Mouse (Mus musculus): ENCODE measurements at regions not wholly inside any gene's neighbourhood (a gene's known extent, or its start where the extent isn't known, plus 50 kb on each side); places are given as distances from the start of the nearest gene placed in this dataset.

DNA sequence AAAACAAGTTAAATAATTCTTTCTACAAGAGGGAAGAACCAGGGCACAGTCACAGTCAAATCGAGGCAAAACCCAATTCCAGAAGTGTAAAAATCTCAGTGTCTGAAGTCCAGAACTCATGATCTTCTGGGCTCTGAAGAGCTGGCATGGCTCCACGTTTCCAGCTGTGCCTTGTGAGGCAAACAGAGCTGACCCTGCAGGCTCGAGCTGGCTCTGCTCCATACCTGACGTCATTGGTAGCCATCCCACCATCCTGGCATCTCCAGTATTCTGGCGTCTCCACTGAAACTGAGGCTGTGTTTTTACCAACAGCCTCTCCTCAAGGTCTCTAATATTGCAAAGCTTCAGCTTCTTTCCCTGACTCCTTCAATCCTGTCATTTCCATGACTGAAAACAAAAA lies 373.4 kb downstream of the Pmp22 start:
- DNase-seq, result no peak

DNA sequence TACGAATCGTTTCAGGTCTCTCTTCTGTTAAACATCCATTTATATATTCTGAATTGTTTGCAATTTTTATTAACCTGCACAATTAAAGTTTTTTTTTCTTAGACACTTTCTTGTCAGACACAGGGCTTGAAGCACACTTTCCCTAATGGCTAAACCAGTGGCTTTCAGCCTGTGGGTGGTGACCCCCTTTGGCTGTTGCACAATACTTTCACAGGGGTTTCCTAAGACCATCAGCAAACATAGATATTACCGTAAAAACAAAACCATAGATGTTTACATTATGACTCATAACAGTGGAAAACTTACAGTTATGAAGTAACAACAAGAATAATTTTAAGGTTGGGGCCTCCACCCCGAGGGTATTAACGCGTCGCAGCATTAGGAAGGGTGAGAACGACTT lies 378.6 kb downstream of the Pmp22 start:
- no peak for DNase-seq

- no peak for DNase-seq
These were observed 379.9 kb downstream of the Pmp22 start for GRCm38 (mm10) chr11:63508727-63509126.

DNA sequence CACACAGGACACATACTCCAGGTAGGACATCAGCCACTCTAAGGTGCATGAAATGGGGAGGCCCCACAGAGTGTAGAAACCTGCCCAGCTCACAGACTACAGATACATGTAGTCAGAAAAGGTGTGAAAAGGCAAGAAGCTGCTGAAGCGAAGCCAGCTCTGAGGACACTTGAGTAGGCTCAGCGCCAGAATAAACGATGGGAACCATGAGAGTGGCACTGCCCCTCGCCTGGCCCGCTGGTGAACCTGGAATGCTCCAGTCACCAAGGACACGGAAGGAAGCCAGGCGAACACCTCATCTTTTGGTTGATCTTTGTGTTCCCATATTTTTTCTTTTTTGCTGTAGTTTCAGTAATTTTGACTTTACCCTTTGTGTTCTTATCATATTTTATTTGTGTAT lies 381.8 kb downstream of the Pmp22 start:
- DNase-seq, result no peak

- no peak for DNase-seq
These were observed 385.8 kb downstream of the Pmp22 start for GRCm38 (mm10) chr11:63514615-63515014.

- DNase-seq, result no peak
These were observed 390.1 kb downstream of the Pmp22 start for GRCm38 (mm10) chr11:63518847-63519246.

- no peak for DNase-seq
These were observed 395.5 kb downstream of the Pmp22 start for GRCm38 (mm10) chr11:63524254-63524653.

- no peak for DNase-seq
These were observed 396.6 kb downstream of the Pmp22 start for GRCm38 (mm10) chr11:63525431-63525830.

DNA sequence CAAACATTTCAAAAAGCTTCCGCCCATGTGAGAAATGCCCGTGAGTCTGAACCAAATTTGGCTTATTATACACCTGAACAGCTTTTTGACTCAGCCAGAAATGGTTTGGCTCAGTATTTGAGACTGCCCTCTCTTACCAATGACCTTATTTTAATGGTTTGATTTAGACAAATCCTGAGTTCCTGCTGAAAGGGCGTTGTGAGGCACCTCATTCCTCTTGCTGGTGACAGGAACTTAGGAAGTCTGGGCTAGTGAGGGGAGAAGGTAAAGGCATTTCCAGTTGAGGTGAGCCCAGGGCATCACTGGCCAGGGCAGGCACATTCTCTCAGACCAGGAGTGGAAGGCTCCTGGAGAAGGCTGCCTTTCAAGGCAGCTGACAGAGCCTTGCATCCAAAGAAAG lies 396.1 kb downstream of the Hs3st3b1 start:
- DNase-seq, result no peak

- DNase-seq, result no peak
These were observed 389.3 kb downstream of the Hs3st3b1 start for GRCm38 (mm10) chr11:63532752-63533151.

- DNase-seq, result no peak
These were observed 388.4 kb downstream of the Hs3st3b1 start for GRCm38 (mm10) chr11:63533555-63534200.

GRCm38 (mm10) chr11:63537693-63538092 lies 384.4 kb downstream of the Hs3st3b1 start:
- no peak for DNase-seq

DNA sequence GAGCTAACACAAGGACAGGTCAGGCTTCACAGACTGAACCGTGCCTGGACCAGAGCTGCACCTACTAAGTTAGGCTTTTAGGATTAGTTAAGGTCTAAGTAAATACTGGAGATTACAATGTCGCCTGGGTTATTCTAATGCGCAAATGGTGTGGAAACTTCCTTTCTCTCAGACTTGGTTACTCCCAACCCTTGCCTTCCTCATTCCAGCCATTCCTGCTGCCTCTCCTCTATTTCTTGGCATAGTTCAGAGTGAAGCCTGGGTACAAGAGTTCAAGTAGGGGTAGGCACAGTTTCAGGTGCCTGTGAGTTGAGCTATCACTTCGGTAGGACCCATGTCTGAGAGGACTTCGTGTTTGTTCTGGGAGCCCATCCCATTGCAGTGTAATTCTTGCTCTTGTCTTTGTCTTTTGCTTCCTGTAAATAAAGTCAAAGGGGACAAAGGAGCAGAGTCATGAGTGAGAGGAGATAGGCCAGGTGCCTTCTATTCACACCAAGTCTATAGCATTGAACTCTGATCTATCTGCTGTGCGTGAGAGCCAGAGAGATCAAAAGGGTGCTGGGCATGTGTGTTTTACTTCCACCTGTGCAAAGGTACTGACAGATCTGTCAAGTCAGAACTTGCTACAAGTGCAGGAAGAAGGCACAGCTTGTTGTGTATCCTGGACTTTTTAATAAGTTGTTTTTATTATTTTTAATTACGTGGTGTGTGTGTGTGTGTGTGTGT lies 378.0 kb downstream of the Hs3st3b1 start:
- no peak for DNase-seq

DNA sequence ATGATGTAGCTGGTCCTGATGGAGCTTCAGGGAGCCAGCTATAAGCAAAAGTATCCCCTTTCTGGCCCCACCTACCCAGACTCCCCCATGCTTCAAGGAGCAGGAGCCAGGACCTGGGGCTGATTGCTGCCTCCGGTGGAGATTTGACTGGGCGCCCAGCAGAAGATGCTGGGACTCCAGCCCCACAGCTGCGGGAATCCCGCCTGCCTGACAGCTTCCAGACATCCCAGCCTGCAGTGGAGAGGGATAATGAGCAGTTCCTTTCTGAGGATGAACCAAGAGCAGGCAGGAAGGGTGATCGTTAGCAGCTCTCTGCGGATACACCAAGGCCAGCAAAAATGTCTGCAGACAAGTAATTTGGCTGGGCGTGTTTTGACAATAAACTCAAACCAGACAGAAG lies 376.6 kb downstream of the Hs3st3b1 start:
- no peak for DNase-seq

DNA sequence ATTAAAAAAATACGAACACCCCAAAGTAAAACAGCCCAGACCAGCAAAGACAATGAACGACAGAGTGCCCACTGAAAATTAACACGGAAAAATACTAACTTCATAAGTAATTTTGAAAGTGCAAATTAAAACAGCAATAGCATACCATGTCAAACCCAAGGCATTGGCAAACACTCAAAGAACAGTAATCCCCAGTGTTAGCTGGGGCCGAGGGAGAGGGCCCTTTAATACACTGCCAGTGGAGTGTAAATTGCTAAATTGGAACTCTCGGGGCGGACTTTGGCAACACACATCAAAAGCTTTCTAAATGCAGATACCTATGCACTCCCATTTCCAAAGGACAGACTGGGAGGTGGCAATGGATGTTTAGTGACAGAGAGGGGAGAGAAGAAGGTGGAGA lies 361.6 kb downstream of the Hs3st3b1 start:
- no peak for DNase-seq

- DNase-seq, result no peak
These were observed 359.4 kb downstream of the Hs3st3b1 start for GRCm38 (mm10) chr11:63562696-63563095.

- no peak for DNase-seq
These were observed 356.4 kb downstream of the Hs3st3b1 start for GRCm38 (mm10) chr11:63565471-63566232.

GRCm38 (mm10) chr11:63569785-63570479 lies 352.2 kb downstream of the Hs3st3b1 start:
- no peak for DNase-seq

DNA sequence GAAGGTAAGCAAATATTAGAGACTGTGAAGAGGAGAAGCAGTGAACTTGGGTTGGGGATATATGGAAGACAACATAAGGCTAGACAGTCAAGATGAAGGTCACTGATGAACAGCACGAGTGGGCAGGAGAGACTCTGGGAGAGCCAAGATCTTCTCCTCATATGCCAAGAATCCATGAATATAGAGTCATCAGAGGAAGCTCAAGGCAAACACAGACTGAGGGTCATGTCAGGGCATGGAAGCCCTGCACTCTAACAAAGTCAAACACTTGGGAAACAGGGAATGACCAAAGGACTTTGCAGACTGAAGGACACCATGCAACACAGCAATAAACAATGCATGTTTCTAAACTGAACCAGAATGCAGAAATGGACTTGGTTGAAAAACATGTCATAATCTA lies 351.4 kb downstream of the Hs3st3b1 start:
- no peak for DNase-seq

- DNase-seq, result no peak
These were observed 348.8 kb downstream of the Hs3st3b1 start for GRCm38 (mm10) chr11:63573271-63573670.

DNA sequence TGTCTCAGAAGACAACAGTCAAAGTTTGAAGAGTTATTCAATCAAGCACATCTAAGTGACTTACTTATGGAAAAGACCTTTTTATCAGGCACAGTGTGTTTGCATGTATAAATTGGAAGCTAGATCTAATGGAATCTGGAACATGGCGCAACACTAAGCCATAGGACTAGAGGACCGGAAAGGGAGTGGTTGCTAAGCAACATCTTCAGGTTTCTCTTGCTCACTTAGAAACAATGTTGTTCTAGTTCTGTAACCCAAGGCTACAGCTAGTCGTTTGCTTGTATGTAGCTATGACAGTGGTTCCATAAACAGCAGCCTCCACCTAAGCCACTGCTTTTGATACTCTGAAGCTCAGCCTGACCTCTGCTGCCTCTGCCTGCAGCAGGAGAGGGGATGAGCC lies 338.8 kb downstream of the Hs3st3b1 start:
- DNase-seq, result no peak

GRCm38 (mm10) chr11:63585216-63585869 lies 336.7 kb downstream of the Hs3st3b1 start:
- no peak for DNase-seq

DNA sequence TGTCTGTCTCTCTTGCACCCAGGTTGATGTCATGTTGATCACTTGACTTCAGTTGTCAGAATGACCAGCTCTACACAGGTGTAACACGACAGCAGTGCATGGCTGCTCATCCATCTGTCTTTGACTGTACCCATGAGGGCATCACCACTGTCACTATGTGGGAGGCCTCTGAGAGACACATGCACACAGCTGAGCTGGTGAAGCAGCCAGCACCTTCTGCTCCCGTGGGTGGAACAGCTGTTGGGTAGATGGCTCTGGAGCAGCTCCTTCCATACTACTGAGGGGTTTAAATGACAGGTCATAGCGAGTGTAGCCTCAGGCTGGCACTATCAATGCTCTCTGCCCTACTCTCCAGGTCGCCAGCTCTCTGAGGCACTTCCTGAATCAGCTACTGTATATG lies 301.9 kb downstream of the Hs3st3b1 start:
- no peak for DNase-seq
